8 mouse cellular contexts compared by ENCODE assay signal in genomic region chr1:180195703-180196381, GRCm38 (mm10). TPM values are rescaled to one million over a fixed set of nuclear protein-coding genes. Genes with fewer than 3 reads are reported as not detected.
DNase-seq lines count a peak whose midpoint lies in the region; ATAC-seq and TF ChIP-seq lines count a peak whose summit lies in the region.

No protein-coding gene starts in this region.

- no peak for TF ChIP-seq CTCF in lung, adult 2 months (IDR thresholded peaks at IDR 0.05; ENCODE audit: insufficient read depth, low read length)

- H3K27me3 ChIP-seq in forebrain, embryonic 14.5 days (replicated peaks; ENCODE audit: control insufficient read depth, insufficient read depth, low read length), result 0 out of 2 replicates have a peak, but pooled peaks cover 6% of the 10 kb centered on the region

- peak; percentile 91; the same call in 1 of the 2 replicates for TF ChIP-seq POLR2A in lung, adult 2 months (IDR thresholded peaks at IDR 0.05; ENCODE audit: borderline replicate concordance, extremely low read depth, low read depth, low read length)

- H3K27ac ChIP-seq in forebrain, embryonic 14.5 days (ENCODE audit: low read depth, low read length), result no peak overlapping the region

- H3K4me2 ChIP-seq in forebrain, embryonic 14.5 days (ENCODE audit: low read length), result peak overlapping the region; percentile 92

- H3K9ac ChIP-seq in forebrain, embryonic 14.5 days (ENCODE audit: low read length), result peak overlapping the region; percentile 59

- intact Hi-C loops in heart, postnatal 25 days (cut with DNase I), result no loop called here

- H3K4me1 ChIP-seq in forebrain, embryonic 14.5 days (ENCODE audit: control insufficient read depth, insufficient read depth, low read length), result peaks cover 6% of the 10 kb centered on the region; the same call in 1 of the 2 replicates
- peaks cover 9% of the 10 kb centered on the region for H3K4me1 ChIP-seq in lung, adult 2 months (ENCODE audit: control insufficient read depth, insufficient read depth, low read length)

- WGBS in forebrain, embryonic 14.5 days, result under 1% methylated on average over 57 of the region's 57 CpGs
- 1% methylated on average over 57 of the region's 57 CpGs for WGBS in lung, adult 2 months

- no peaks in the 10 kb centered on the region for H3K36me3 ChIP-seq in forebrain, embryonic 14.5 days (ENCODE audit: control insufficient read depth, insufficient read depth, low read length)

- peak overlapping the region; percentile 56 for H3K4me3 ChIP-seq in forebrain, embryonic 14.5 days (ENCODE audit: low read depth, low read length)
- H3K4me3 ChIP-seq in lung, adult 2 months (replicated peaks; ENCODE audit: extremely low read depth, low read depth, low read length), result peak overlapping the region; percentile 77

- peak; percentile 100 for DNase-seq in ES-CJ7 (ENCODE audit: low read depth, low spot score)
- peak; percentile 97 for DNase-seq in cerebellum, adult 11 months
- DNase-seq in forebrain, embryonic 14.5 days (ENCODE audit: low spot score), result peak; percentile 99
- peak; percentile 98 for DNase-seq in heart, postnatal 25 days (ENCODE audit: low spot score)
- DNase-seq in layer of hippocampus, adult 18-20 months (ENCODE audit: low spot score in 2 of 2), result peak; percentile 98 to 99
- DNase-seq in lung, adult 2 months, result peak; percentile 98
- DNase-seq in thymus, adult 18-20 months, result peak; percentile 96 to 98

- H3K9me3 ChIP-seq in forebrain, embryonic 14.5 days (replicated peaks; ENCODE audit: control insufficient read depth, low read length), result no peaks in the 10 kb centered on the region

- ATAC-seq in forebrain, embryonic 14.5 days, result peak; percentile 100
- ATAC-seq in neutrophil, adult 5-6 weeks (ENCODE audit: extremely low read depth, insufficient number of reproducible peaks, low FRiP score, poor library complexity, severe bottlenecking), result peak; percentile 91

RNA-seq across cellular contexts. Expression of gene Coq8a, which starts 3.6 kb away (rescaled TPM):
- 2.0 and 3.7 TPM in 2 replicates for polyA plus RNA-seq in forebrain, embryonic 14.5 days (2014; fragmentation: Nextera tagmentation; extraction: Ambion mirVana)
- 100 to 1,000 TPM; 810 to 852 TPM for total RNA-seq in heart, postnatal 25 days (2021)
- 10 to 100 TPM; 65.6 to 74.2 TPM for total RNA-seq in layer of hippocampus, adult 18-20 months (2021)
- polyA plus RNA-seq in lung, adult 2 months (2012; rRNA removed), result 11.1 and 37.6 TPM in 2 replicates
- total RNA-seq in neutrophil, adult 5-6 weeks (2017), result 46.3 TPM in 2 replicates

Comparison
In these comparisons a context has a peak if more than half of its experiments do, and no peak if none do; other contexts are left out.
1. RNA of gene Coq8a, which starts 3.6 kb away (total RNA-seq): 810 to 852 TPM in heart, postnatal 25 days; 65.6 to 74.2 TPM in layer of hippocampus, adult 18-20 months and 46.3 TPM in neutrophil, adult 5-6 weeks; every median in the first group is over 10 times any median in the second.
2. Peak in every context shown above with its lines, with median percentiles within 50 percentile points of each other: DNase-seq.